Mouse (Mus musculus) ZHBTc4 (cell line): Measurements from ENCODE around the gene Clps.
A peak's percentile ranks its signal among the peaks of the same experiment; 100 is the strongest.

Experiments
- DNase-seq: peaks from one replicate; pipeline ENCODE4 v3.0.0-alpha.2; 2011; ENCODE audit warnings: low read depth, low spot score

The Clps gene

GRCm38 (mm10) chr17:28560598-28560997 is at the start of gene Clps:
Gene Clps (minus strand): TSS chr17:28560766.
- no peak for DNase-seq

- no peak for DNase-seq
Measured at GRCm38 (mm10) chr17:28609543-28609942, 49.0 kb upstream of the Clps start.

GRCm38 (mm10) chr17:28601557-28602250 is 41.1 kb upstream of the Clps start:
- no peak for DNase-seq

GRCm38 (mm10) chr17:28600780-28601179 is 40.2 kb upstream of the Clps start:
- DNase-seq, result no peak

- peak; percentile 94 for DNase-seq
Measured at GRCm38 (mm10) chr17:28593965-28594364, 33.4 kb upstream of the Clps start.

GRCm38 (mm10) chr17:28592998-28593397 is 32.4 kb upstream of the Clps start:
- DNase-seq, result peak; percentile 93

GRCm38 (mm10) chr17:28591476-28591875 is 30.9 kb upstream of the Clps start:
- DNase-seq, result no peak

- DNase-seq, result peak; percentile 50
Measured at GRCm38 (mm10) chr17:28590596-28590995, 30.0 kb upstream of the Clps start.

GRCm38 (mm10) chr17:28588591-28588990 is 28.0 kb upstream of the Clps start:
- DNase-seq, result no peak

GRCm38 (mm10) chr17:28586509-28586908 is 25.9 kb upstream of the Clps start:
- DNase-seq, result no peak

- DNase-seq, result no peak
Measured at GRCm38 (mm10) chr17:28581056-28581455, 20.5 kb upstream of the Clps start.

GRCm38 (mm10) chr17:28580396-28580795 is 19.8 kb upstream of the Clps start:
- DNase-seq, result peak; percentile 85

GRCm38 (mm10) chr17:28575244-28576125 is 14.9 kb upstream of the Clps start, which contains the start of gene Lhfpl5:
Gene Lhfpl5 (plus strand): TSS chr17:28575641.
- DNase-seq, result peak; percentile 83

GRCm38 (mm10) chr17:28572941-28573340 is 12.4 kb upstream of the Clps start:
- no peak for DNase-seq

GRCm38 (mm10) chr17:28572521-28572920 is 12.0 kb upstream of the Clps start:
- DNase-seq, result no peak

GRCm38 (mm10) chr17:28571868-28572267 is 11.3 kb upstream of the Clps start:
- DNase-seq, result peak; percentile 52

GRCm38 (mm10) chr17:28567541-28567940 is 7.0 kb upstream of the Clps start:
- peak; percentile 75 for DNase-seq

GRCm38 (mm10) chr17:28565181-28565580 is 4.6 kb upstream of the Clps start:
- no peak for DNase-seq

- peak; percentile 44 for DNase-seq
Measured at GRCm38 (mm10) chr17:28561613-28562012, 1.0 kb upstream of the Clps start.

- no peak for DNase-seq
Measured at GRCm38 (mm10) chr17:28557772-28558171, 2.8 kb downstream of the Clps start.

GRCm38 (mm10) chr17:28556635-28557396 is 3.8 kb downstream of the Clps start:
- DNase-seq, result peak; percentile 81

GRCm38 (mm10) chr17:28554021-28554420 is 6.5 kb downstream of the Clps start:
- peak; percentile 72 for DNase-seq
